Comparison of ENCODE assay signal across 7 mouse cellular contexts in genomic region chr11:118232314-118232831, GRCm38 (mm10). TPM values are rescaled to one million over a fixed set of nuclear protein-coding genes. Genes with fewer than 3 reads are reported as not detected.
A peak's percentile ranks its signal among the peaks of the same experiment; 100 is the strongest.
DNase-seq lines count a peak whose midpoint lies in the region; ATAC-seq and TF ChIP-seq lines count a peak whose summit lies in the region.

No protein-coding gene starts in this region.

- no peak for ATAC-seq in midbrain, embryonic 14.5 days (ENCODE audit: low FRiP score, low TSS enrichment)

- H3K4me1 ChIP-seq in midbrain, embryonic 14.5 days (ENCODE audit: control insufficient read depth, insufficient read depth, low read length), result no peaks in the 10 kb centered on the region
- peaks cover 12% of the 10 kb centered on the region for H3K4me1 ChIP-seq in midbrain, embryonic 10.5 days
- peaks cover 49% of the 10 kb centered on the region for H3K4me1 ChIP-seq in lung, adult 2 months (ENCODE audit: control insufficient read depth, insufficient read depth, low read length)

- H3K9ac ChIP-seq in midbrain, embryonic 14.5 days (replicated peaks; ENCODE audit: low read length), result no peak overlapping the region

- intact Hi-C loops in heart, postnatal 10 days (cut with DNase I), result no loop called here

- H3K4me2 ChIP-seq in midbrain, embryonic 14.5 days (ENCODE audit: low read length), result no peak overlapping the region

- no peaks in the 10 kb centered on the region for H3K27me3 ChIP-seq in midbrain, embryonic 14.5 days (ENCODE audit: control insufficient read depth, insufficient read depth, low read length)
- no peaks in the 10 kb centered on the region for H3K27me3 ChIP-seq in midbrain, embryonic 10.5 days (ENCODE audit: low read depth, poor library complexity, severe bottlenecking)

- H3K36me3 ChIP-seq in midbrain, embryonic 14.5 days (ENCODE audit: control insufficient read depth, insufficient read depth, low read length), result no peaks in the 10 kb centered on the region
- H3K36me3 ChIP-seq in midbrain, embryonic 10.5 days, result no peaks in the 10 kb centered on the region

- peak; percentile 52 for DNase-seq in midbrain, embryonic 14.5 days
- no peak for DNase-seq in midbrain, embryonic 10.5 days (ENCODE audit: low spot score)
- DNase-seq in adrenal gland, postnatal 25 days, result peak; percentile 44
- DNase-seq in heart, postnatal 10 days, result peak; percentile 63 to 70
- no peak for DNase-seq in lung, adult 2 months
- peak; percentile 76 for DNase-seq in thymus, postnatal 14 days
- no peak for DNase-seq in frontal cortex, postnatal 14 days (ENCODE audit: low spot score in 2 of 2)

- no peak overlapping the region for H3K27ac ChIP-seq in midbrain, embryonic 14.5 days (replicated peaks; ENCODE audit: low read depth, low read length)
- H3K27ac ChIP-seq in midbrain, embryonic 10.5 days (replicated peaks), result no peak overlapping the region

- H3K4me3 ChIP-seq in midbrain, embryonic 14.5 days (replicated peaks; ENCODE audit: low read depth, low read length), result no peak overlapping the region
- no peak overlapping the region for H3K4me3 ChIP-seq in midbrain, embryonic 10.5 days
- H3K4me3 ChIP-seq in lung, adult 2 months (replicated peaks; ENCODE audit: extremely low read depth, low read depth, low read length), result no peak overlapping the region

- no peak for TF ChIP-seq POLR2A in lung, adult 2 months (IDR thresholded peaks at IDR 0.05; ENCODE audit: borderline replicate concordance, extremely low read depth, low read depth, low read length)

- no peaks in the 10 kb centered on the region for H3K9me3 ChIP-seq in midbrain, embryonic 14.5 days (ENCODE audit: control insufficient read depth, low read length)
- H3K9me3 ChIP-seq in midbrain, embryonic 10.5 days (replicated peaks), result no peaks in the 10 kb centered on the region

- WGBS in midbrain, embryonic 14.5 days, result 42% methylated on average over 7 of the region's 7 CpGs
- 57% methylated on average over 7 of the region's 7 CpGs for WGBS in midbrain, embryonic 10.5 days
- WGBS in lung, adult 2 months, result 26% methylated on average over 7 of the region's 7 CpGs

- TF ChIP-seq CTCF in lung, adult 2 months (IDR thresholded peaks at IDR 0.05; ENCODE audit: insufficient read depth, low read length), result peak; percentile 80

RNA-seq across cellular contexts. Expression of gene Cyth1, which starts 16.0 kb away (rescaled TPM):
- 23.3 and 33.3 TPM in 2 replicates for polyA plus RNA-seq in midbrain, embryonic 14.5 days (2014; fragmentation: Nextera tagmentation; extraction: Ambion mirVana)
- 11.3 and 14.9 TPM in 2 replicates for polyA plus RNA-seq in midbrain, embryonic 10.5 days (2016; fragmentation: Nextera tagmentation; extraction: Ambion mirVana)
- 28.9 and 42.2 TPM in 2 replicates for total RNA-seq in adrenal gland, postnatal 25 days (2021)
- 10 to 100 TPM; 51.2 to 59.7 TPM for total RNA-seq in heart, postnatal 10 days (2021)
- 23.1 and 24.0 TPM in 2 replicates for polyA plus RNA-seq in lung, adult 2 months (2012; rRNA removed)

RNA-seq across cellular contexts. Expression of gene Usp36, which starts 57.7 kb away (rescaled TPM):
- polyA plus RNA-seq in midbrain, embryonic 14.5 days (2014; fragmentation: Nextera tagmentation; extraction: Ambion mirVana), result 11.7 and 13.4 TPM in 2 replicates
- polyA plus RNA-seq in midbrain, embryonic 10.5 days (2016; fragmentation: Nextera tagmentation; extraction: Ambion mirVana), result 20.4 and 23.6 TPM in 2 replicates
- 23.1 and 25.0 TPM in 2 replicates for total RNA-seq in adrenal gland, postnatal 25 days (2021)
- 10 to 100 TPM; 13.9 TPM for total RNA-seq in heart, postnatal 10 days (2021)
- 18.2 and 19.0 TPM in 2 replicates for polyA plus RNA-seq in lung, adult 2 months (2012; rRNA removed)

Comparison
In these comparisons a context has a peak if more than half of its experiments do, and no peak if none do; other contexts are left out.
1. DNase-seq: peak in midbrain, embryonic 14.5 days (single experiment), adrenal gland, postnatal 25 days (single experiment), heart, postnatal 10 days (2 of 2) and thymus, postnatal 14 days (single experiment); none in midbrain, embryonic 10.5 days (single experiment), lung, adult 2 months (single experiment) and frontal cortex, postnatal 14 days (0 of 2).